Mouse (Mus musculus): ENCODE measurements around the gene Slc44a4.
A peak's percentile ranks its signal among the peaks of the same experiment; 100 is the strongest.

The Slc44a4 gene

DNA sequence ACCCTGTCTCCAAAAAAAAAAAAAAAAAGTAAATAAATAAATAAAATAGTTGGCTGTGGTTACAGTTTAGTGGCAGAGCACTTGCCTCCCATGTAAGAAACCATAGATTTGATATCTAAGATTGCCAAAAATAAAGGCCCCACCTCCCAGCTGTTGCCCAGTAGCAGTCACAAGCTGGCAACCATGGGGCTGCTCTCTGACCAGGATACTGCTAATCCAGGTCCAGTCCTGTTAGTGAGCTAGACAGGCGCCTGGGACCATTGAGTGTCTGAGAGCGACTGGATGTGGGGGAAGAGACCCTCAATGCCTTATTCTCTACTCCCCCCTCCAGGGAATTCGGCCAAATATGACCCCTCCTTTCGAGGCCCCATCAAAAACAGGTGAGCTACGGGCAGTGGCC, 2.0 kb downstream of the Slc44a4 start:
- no peaks in the 10 kb centered on the region for H3K27me3 ChIP-seq (ENCODE audit: control insufficient read depth, insufficient read depth, low read length, poor library complexity, severe bottlenecking)
- peaks cover 4% of the 10 kb centered on the region; the same call in 1 of the 2 replicates for H3K36me3 ChIP-seq (ENCODE audit: control insufficient read depth, insufficient read depth, low read length, poor library complexity, severe bottlenecking)
- DNase-seq (ENCODE audit: low read depth, low spot score), result no peak

DNA sequence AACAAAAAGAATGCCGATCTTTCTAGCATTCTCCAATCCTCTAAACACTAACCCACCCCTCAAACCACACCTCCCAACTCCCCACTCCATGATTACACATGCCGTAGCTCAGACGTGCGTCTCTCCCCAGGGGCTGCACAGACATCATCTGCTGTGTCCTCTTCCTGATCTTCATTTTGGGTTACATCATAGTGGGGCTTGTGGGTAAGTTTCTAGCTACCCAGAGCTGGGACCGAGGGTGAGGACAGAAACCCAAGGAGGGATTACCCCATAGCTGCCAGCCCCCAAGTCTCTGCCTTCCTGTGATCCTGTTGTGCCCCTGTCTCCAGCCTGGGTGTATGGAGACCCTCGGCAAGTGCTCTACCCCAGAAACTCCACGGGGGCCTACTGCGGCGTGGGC, 2.9 kb downstream of the Slc44a4 start:
- no peak for DNase-seq (ENCODE audit: low read depth, low spot score)
- H3K36me3 ChIP-seq (ENCODE audit: control insufficient read depth, insufficient read depth, low read length, poor library complexity, severe bottlenecking), result peaks cover 4% of the 10 kb centered on the region; the same call in 1 of the 2 replicates
- no peaks in the 10 kb centered on the region for H3K27me3 ChIP-seq (ENCODE audit: control insufficient read depth, insufficient read depth, low read length, poor library complexity, severe bottlenecking)

DNA sequence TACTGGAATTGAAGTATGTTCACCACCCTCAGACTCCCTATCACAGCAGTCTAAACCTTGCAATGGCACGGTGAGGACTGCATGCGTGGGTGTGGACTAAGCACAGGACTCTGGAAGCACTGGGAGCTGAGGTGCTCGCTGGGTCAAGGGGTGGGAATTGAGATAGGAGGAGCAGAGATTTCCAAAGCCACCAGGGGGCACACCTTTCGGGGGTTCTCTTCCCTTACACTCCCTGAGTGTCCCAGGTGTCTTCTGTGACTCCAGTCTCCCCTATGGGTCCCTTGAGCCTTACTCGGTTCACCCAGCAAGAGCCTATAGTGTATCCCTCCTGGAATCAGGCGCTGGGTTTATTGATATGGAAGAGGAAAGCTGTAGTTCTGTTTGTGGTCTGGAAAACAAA, 8.7 kb downstream of the Slc44a4 start:
- Histone ChIP-seq H3K27me3 (ENCODE audit: control insufficient read depth, insufficient read depth, low read length, poor library complexity, severe bottlenecking) (no peaks in the 10 kb centered on the region), H3K36me3 (ENCODE audit: control insufficient read depth, insufficient read depth, low read length, poor library complexity, severe bottlenecking) (no peaks in the 10 kb centered on the region)
- no peak for DNase-seq (ENCODE audit: low read depth, low spot score)

DNA sequence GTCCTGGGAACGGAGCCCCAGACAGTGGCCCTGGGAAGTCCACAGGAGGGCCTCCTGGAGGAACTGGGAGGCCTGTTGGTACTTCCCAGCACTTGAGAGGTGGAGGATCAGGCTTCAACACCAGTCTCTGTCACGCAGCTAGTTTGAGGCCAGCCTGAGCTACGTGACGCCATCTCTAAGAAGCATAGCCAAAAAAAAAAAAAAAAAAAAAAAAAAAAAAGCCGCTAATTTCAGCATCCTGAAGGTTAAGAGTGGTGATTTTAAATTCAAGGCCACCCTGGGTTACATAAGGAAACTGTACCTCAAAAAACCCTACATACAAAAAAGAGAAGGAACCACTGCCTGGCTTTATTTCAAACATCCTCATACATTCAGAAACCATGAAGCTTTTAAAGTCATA, 10.0 kb downstream of the Slc44a4 start:
- Histone ChIP-seq H3K36me3 (ENCODE audit: control insufficient read depth, insufficient read depth, low read length, poor library complexity, severe bottlenecking) (no peaks in the 10 kb centered on the region), H3K27me3 (ENCODE audit: control insufficient read depth, insufficient read depth, low read length, poor library complexity, severe bottlenecking) (no peaks in the 10 kb centered on the region)
- DNase-seq (ENCODE audit: low read depth, low spot score), result no peak

DNA sequence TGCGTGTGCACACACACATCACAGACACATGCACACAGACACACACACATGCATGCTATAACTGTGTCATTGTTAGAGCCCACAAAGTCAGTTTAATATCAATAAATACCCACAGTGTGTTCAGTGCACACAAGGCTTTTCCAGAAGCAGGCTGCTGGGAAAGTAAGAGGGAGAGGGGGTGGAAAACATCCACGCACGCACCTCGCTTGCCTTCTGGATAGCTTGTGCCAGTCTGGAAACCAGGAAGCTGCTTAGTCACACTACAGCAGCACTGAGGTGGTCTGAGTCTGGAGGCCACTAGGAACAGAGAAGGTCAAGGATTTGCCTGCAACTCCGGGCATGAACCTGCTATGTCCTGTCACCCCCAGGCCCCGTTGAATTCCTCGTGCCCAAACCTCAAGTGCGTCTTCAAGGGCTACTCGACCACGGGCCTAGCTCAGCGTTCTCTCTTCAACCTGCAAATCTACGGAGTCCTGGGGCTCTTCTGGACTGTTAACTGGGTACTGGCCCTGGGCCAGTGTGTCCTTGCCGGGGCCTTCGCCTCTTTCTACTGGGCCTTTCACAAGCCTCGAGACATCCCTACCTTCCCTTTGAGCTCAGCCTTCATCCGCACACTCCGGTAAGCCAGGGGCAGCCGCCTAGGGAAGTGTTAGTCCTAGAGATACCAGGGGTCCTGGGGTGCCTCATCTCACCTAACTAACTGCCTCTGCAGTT, 13.2 kb downstream of the Slc44a4 start:
- Histone ChIP-seq H3K36me3 (ENCODE audit: control insufficient read depth, insufficient read depth, low read length, poor library complexity, severe bottlenecking) (no peaks in the 10 kb centered on the region), H3K27me3 (ENCODE audit: control insufficient read depth, insufficient read depth, low read length, poor library complexity, severe bottlenecking) (no peaks in the 10 kb centered on the region)
- no peak for DNase-seq (ENCODE audit: low read depth, low spot score)

DNA sequence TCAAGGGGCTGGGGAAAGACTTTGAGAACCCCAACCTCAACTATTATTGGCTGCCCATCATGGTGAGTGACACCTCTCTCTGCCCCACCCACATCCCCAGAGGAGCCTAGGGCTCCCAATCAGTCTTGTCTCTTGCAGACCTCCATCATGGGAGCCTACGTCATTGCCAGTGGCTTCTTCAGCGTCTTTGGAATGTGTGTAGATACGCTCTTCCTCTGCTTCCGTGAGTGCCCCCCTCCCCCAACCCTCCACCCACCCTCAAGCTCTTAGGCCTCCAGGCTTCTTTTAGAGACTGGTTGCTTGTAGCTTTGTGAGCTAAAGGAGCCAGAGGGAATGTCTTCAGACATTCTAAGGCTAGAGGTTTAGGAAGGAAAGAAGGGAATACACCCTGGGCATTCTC, 14.6 kb downstream of the Slc44a4 start:
- 0 out of 2 replicates have a peak, but pooled peaks cover 2% of the 10 kb centered on the region for H3K36me3 ChIP-seq (ENCODE audit: control insufficient read depth, insufficient read depth, low read length, poor library complexity, severe bottlenecking)
- DNase-seq (ENCODE audit: low read depth, low spot score), result no peak
- no peaks in the 10 kb centered on the region for H3K27me3 ChIP-seq (ENCODE audit: control insufficient read depth, insufficient read depth, low read length, poor library complexity, severe bottlenecking)

DNA sequence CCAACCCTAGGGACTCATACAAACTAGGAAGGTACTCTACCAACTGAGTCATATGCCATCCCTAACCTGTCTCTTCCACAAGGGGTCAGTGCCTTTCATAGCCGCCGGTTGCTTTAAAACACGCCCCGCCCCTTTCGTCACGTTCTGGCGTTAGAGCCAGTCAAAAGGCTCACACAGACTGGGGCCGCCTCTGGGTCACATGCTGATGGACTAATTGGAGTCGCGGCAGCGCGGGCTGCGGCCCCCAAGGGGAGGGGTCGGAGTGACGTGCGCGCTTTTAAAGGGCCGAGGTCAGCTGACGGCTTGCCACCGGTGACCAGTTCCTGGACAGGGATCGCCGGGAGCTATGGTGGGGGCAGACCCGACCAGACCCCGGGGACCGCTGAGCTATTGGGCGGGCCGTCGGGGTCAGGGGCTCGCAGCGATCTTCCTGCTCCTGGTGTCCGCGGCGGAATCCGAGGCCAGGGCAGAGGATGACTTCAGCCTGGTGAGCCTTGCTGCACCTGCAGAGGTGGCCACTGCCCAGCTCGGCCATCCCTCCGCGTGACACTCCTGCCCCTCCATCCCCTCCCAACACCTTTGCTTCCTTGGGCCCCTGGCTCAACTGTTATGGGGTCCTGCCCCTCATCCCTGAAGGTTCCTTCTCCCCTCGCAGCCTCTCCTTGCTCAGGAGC, 16.9 kb downstream of the Slc44a4 start, which contains the start of gene Neu1:
Neu1 (plus strand) TSS at position 193 of the 674 bp plus-strand sequence.
- peak; percentile 98 for DNase-seq (ENCODE audit: low read depth, low spot score)
- H3K27me3 ChIP-seq (ENCODE audit: control insufficient read depth, insufficient read depth, low read length, poor library complexity, severe bottlenecking), result no peaks in the 10 kb centered on the region
- H3K36me3 ChIP-seq (ENCODE audit: control insufficient read depth, insufficient read depth, low read length, poor library complexity, severe bottlenecking), result peaks cover 13% of the 10 kb centered on the region

DNA sequence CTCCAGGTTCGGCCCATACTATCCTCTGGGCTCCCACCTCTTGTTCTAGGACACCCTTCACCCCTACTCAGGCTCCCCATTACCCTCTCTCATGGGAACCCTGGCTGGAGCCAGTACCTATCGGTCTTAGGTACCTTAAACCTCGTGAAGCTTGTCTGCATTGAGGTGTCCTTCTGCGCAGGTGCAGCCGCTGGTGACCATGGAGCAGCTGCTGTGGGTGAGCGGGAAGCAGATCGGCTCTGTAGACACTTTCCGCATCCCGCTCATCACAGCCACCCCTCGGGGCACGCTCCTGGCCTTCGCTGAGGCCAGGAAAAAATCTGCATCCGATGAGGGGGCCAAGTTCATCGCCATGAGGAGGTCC, 17.5 kb downstream of the Slc44a4 start:
- Histone ChIP-seq H3K27me3 (ENCODE audit: control insufficient read depth, insufficient read depth, low read length, poor library complexity, severe bottlenecking) (no peaks in the 10 kb centered on the region), H3K36me3 (ENCODE audit: control insufficient read depth, insufficient read depth, low read length, poor library complexity, severe bottlenecking) (peaks cover 13% of the 10 kb centered on the region)
- DNase-seq (ENCODE audit: low read depth, low spot score), result peak; percentile 57

DNA sequence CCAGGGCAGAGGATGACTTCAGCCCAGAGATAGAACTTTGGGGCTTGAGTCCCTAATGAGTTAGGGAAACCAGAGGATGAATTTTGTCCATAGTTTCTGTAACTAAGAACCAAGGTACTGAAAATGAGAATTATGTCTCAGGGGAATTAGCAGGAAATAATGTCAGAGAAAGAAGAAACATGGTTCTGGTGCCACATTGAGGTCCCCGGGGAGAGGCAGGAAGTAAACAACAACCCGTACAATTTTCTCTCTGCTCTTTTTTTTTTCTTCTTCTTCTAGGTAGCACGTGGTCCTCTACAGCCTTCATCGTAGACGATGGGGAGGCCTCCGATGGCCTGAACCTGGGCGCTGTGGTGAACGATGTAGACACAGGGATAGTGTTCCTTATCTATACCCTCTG, 18.0 kb downstream of the Slc44a4 start:
- DNase-seq (ENCODE audit: low read depth, low spot score), result peak; percentile 86
- no peaks in the 10 kb centered on the region for H3K27me3 ChIP-seq (ENCODE audit: control insufficient read depth, insufficient read depth, low read length, poor library complexity, severe bottlenecking)
- H3K36me3 ChIP-seq (ENCODE audit: control insufficient read depth, insufficient read depth, low read length, poor library complexity, severe bottlenecking), result peaks cover 13% of the 10 kb centered on the region

DNA sequence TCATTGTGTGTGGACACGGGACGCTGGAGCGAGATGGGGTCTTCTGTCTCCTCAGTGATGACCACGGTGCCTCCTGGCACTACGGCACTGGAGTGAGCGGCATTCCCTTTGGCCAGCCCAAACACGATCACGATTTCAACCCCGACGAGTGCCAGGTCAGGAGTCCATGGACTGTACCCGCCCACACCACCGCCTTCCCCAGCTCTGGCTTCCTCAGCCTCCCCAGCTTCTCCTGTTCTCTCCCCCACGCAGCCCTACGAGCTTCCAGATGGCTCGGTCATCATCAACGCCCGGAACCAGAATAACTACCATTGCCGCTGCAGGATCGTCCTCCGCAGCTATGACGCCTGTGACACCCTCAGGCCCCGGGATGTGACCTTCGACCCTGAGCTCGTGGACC, 19.8 kb downstream of the Slc44a4 start:
- Histone ChIP-seq H3K36me3 (ENCODE audit: control insufficient read depth, insufficient read depth, low read length, poor library complexity, severe bottlenecking) (peaks cover 13% of the 10 kb centered on the region), H3K27me3 (ENCODE audit: control insufficient read depth, insufficient read depth, low read length, poor library complexity, severe bottlenecking) (no peaks in the 10 kb centered on the region)
- no peak for DNase-seq (ENCODE audit: low read depth, low spot score)

DNA sequence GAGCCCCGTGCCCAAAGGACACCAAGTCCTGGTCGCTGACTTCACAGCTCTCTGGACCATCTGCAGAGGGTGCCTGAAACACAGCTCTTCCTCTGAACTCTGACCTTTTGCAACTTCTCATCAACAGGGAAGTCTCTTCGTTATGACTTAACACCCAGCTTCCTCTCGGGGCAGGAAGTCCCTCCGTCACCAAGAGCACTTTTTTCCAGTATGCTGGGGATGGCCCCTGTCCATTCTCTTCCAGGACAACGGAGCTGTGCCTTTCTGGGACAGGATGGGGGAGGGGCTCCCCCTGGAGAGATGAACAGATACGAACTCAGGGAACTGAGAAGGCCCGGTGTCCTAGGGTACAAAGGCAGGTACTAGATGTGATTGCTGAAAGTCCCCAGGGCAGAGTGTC, 20.6 kb downstream of the Slc44a4 start:
- DNase-seq (ENCODE audit: low read depth, low spot score), result no peak
- H3K27me3 ChIP-seq (ENCODE audit: control insufficient read depth, insufficient read depth, low read length, poor library complexity, severe bottlenecking), result no peaks in the 10 kb centered on the region
- peaks cover 13% of the 10 kb centered on the region for H3K36me3 ChIP-seq (ENCODE audit: control insufficient read depth, insufficient read depth, low read length, poor library complexity, severe bottlenecking)

DNA sequence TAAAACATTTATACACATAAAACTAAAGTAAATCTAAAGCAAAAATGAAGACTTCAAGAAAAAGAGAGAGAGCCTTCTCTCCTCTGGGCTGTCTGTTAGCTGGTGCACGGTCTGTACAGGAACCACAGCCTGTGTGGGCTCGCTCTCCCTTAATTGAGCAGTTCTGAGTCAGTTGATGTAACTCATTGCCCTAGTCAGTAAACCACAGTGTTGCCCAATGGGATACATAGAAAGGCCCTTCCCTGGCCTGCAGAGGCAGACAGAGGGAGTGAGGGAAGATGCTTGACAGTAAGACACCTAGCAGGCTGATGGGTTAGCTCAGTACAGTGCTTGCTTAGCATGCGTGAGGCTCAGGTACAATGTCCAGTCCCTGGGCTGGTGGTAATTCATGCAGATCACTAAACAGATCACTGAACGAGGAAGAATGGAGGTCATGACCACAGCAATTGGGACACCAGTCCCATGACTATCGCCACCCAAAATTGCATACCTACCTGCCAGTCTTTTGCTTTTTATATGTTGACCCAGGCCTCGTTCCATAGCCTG, 23.8 kb downstream of the Slc44a4 start:
- DNase-seq (ENCODE audit: low read depth, low spot score), result no peak
- peaks cover 13% of the 10 kb centered on the region for H3K36me3 ChIP-seq (ENCODE audit: control insufficient read depth, insufficient read depth, low read length, poor library complexity, severe bottlenecking)
- H3K27me3 ChIP-seq (ENCODE audit: control insufficient read depth, insufficient read depth, low read length, poor library complexity, severe bottlenecking), result no peaks in the 10 kb centered on the region

DNA sequence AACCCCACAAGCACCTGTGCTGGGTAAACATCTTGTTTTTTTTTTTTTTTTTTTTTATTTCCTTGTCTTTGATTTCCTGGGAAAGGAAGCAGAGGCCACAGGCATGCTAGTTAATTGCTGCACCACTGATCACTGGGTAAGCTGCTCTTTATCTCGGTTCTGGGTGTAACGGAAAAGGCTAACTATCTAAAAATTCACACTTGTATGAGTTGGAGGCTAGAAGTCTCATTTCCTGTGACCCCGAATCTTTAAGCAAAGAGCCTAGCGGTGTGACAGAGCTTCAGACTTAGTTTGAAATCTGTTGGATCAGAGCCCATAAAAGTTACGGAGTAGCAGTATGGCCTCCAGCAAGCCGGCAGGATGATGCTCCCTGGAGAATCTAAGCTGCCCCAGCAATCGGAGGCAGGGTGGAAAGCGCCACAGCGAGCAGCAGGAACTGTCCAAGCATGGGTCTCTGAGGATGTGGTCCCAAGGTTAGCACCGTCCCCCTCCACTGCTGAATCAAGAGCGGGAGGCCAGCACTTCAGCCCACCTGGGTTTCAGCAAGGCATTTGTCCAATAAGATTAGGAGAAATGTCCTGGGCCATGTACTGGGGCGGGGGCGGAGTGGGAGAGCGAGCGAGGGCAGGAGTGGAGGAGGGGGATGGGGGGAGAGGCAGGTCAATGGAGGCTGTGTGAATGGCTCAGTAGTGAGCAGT, 27.2 kb downstream of the Slc44a4 start:
- DNase-seq (ENCODE audit: low read depth, low spot score), result no peak
- Histone ChIP-seq H3K27me3 (ENCODE audit: control insufficient read depth, insufficient read depth, low read length, poor library complexity, severe bottlenecking) (no peaks in the 10 kb centered on the region), H3K36me3 (ENCODE audit: control insufficient read depth, insufficient read depth, low read length, poor library complexity, severe bottlenecking) (no peaks in the 10 kb centered on the region)

DNA sequence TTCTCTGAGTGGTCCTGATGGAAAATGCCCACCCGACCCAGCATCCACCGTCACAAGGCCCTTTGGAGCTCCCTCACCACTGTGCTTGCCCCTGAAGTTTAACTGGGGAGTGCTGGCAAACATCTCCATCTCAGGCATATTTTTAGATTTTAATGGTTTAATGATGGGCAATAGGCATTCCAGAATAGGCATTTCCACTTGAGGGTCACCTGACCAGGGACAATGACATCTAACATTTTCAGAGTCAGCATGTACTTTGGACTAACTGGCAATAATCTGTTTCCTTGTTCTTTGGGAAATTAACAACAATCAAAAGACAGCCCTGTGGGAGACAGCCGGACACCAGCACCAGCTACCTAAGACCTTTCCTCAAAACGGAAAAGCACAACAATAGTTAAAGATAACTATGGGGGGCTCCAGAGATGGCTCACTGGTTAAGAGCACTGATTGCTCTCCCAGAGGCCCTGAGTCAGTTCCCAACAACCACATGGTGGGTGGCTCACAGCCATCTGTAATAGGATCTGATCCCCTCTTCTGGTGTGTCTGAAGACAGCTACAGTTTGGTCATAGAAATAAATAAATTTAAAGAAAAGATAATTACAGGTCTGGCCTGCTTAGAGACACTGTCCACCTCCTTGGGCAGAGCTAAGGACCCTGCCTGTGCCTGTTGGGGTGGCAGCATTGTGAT, 29.0 kb downstream of the Slc44a4 start:
- no peak for DNase-seq (ENCODE audit: low read depth, low spot score)
- Histone ChIP-seq H3K27me3 (ENCODE audit: control insufficient read depth, insufficient read depth, low read length, poor library complexity, severe bottlenecking) (no peaks in the 10 kb centered on the region), H3K36me3 (ENCODE audit: control insufficient read depth, insufficient read depth, low read length, poor library complexity, severe bottlenecking) (no peaks in the 10 kb centered on the region)

Measured in splenic B cell, adult 2 months (primary cell).